Mouse (Mus musculus) midbrain, embryonic 14.5 days (tissue): ENCODE results near the gene Trh. TPM values are rescaled to one million over a fixed set of nuclear protein-coding genes. Genes with fewer than 3 reads are reported as not detected.

ENCODE experiments used
- ATAC-seq: fragments of 200-750 bp; cut with Nextera tagmentation; 2 replicates; pipeline ENCODE4 v1.8.0; 2017; ENCODE audit warnings: moderate number of reproducible peaks, moderate library complexity; ENCODE audit not compliant: low FRiP score, low TSS enrichment
- DNase-seq: peaks from one replicate; pipeline ENCODE4 v3.0.0-alpha.2; 2015
- H3K27ac ChIP-seq: fragments of 300-500 bp; sonication (generic); replicated peaks from 2 replicates; pipeline ENCODE4 v1.5.1; 2014; ENCODE audit warnings: mild to moderate bottlenecking, low read depth, low read length, moderate library complexity
- H3K27me3 ChIP-seq: fragments of 300-500 bp; sonication (generic); 2 replicates; pipeline ENCODE4 v1.6.1; 2014; ENCODE audit warnings: low read length, control low read depth, mixed read lengths; ENCODE audit not compliant: control insufficient read depth, insufficient read depth
- H3K36me3 ChIP-seq: fragments of 300-500 bp; sonication (generic); 2 replicates; pipeline ENCODE4 v1.6.1; 2014; ENCODE audit warnings: low read length, control low read depth; ENCODE audit not compliant: control insufficient read depth, insufficient read depth
- H3K4me1 ChIP-seq: fragments of 300-500 bp; sonication (generic); 2 replicates; pipeline ENCODE4 v1.6.1; 2014; ENCODE audit warnings: mild to moderate bottlenecking, antibody characterized with exemption, low read length, control low read depth; ENCODE audit not compliant: control insufficient read depth, insufficient read depth
- H3K4me2 ChIP-seq: fragments of 300-500 bp; sonication (generic); 2 replicates; pipeline ENCODE4 v1.6.1; 2014; ENCODE audit warnings: mild to moderate bottlenecking, low read length, moderate library complexity
- H3K4me3 ChIP-seq: fragments of 300-500 bp; sonication (generic); replicated peaks from 2 replicates; pipeline ENCODE4 v1.5.1; 2014; ENCODE audit warnings: low read depth, low read length
- H3K9ac ChIP-seq: fragments of 300-500 bp; sonication (generic); replicated peaks from 2 replicates; pipeline ENCODE4 v1.6.1; 2014; ENCODE audit warnings: mild to moderate bottlenecking, low read length, moderate library complexity
- H3K9me3 ChIP-seq: fragments of 300-500 bp; sonication (generic); 2 replicates; pipeline ENCODE4 v1.6.1; 2016; ENCODE audit warnings: low read length, control low read depth, mixed read lengths; ENCODE audit not compliant: control insufficient read depth
- WGBS: fragments of 180-500 bp; shearing (Covaris S2); extraction: QIAGEN DNeasy Blood & Tissue Kit; methylation state at CpG from one replicate; pipeline ENCODE4 v1.1.7; 2014; 5-methylcytosine and 5-hydroxymethylcytosine counted together
- polyA plus RNA-seq: library from polyadenylated mRNA; unstranded; fragments of >200 nt; fragmentation: Nextera tagmentation; extraction: Ambion mirVana; gene quantifications from 2 replicates; pipeline ENCODE4 v1.2.1, GENCODE M21; 2014

The Trh gene
- polyA plus RNA-seq, 1 experiment from 2014 or later: 0.55 TPM

- H3K4me1 ChIP-seq: peaks cover 11% of the 10 kb centered on the region
- H3K27ac ChIP-seq: peak overlapping the region; percentile 91
- ATAC-seq (peak; percentile 86), DNase-seq (no peak)
- peak overlapping the region; percentile 87 for H3K9ac ChIP-seq
- peak overlapping the region; percentile 85 for H3K4me3 ChIP-seq
- H3K36me3 ChIP-seq: peaks cover 11% of the 10 kb centered on the region
- under 1% methylated on average over 48 of the region's 48 CpGs for WGBS
- H3K4me2 ChIP-seq: peak overlapping the region; percentile 94
- H3K9me3 ChIP-seq: no peaks in the 10 kb centered on the region
- no peaks in the 10 kb centered on the region for H3K27me3 ChIP-seq
Observed at GRCm38 (mm10) chr6:92214055-92214772, 30.2 kb downstream of the Trh start.

GRCm38 (mm10) chr6:92199414-92199813 is 45.0 kb downstream of the Trh start:
- Histone ChIP-seq H3K4me3 (no peak overlapping the region), H3K4me2 (no peak overlapping the region), H3K36me3 (peaks cover 81% of the 10 kb centered on the region), H3K27me3 (no peaks in the 10 kb centered on the region), H3K9me3 (no peaks in the 10 kb centered on the region), H3K4me1 (no peaks in the 10 kb centered on the region), H3K9ac (no peak overlapping the region), H3K27ac (no peak overlapping the region)
- WGBS: 96% methylated on average over 8 of the region's 8 CpGs
- ATAC-seq (no peak), DNase-seq (no peak)

Other genes starting within 250 kb of the Trh start
- gene Nr2c2, start 153.3 kb downstream of the Trh start, polyA plus RNA-seq: 30.1 and 35.0 TPM in 2 replicates
- 53.0 and 60.4 TPM in 2 replicates for gene Mrps25, start 60.6 kb downstream of the Trh start, polyA plus RNA-seq
- 18.4 and 28.5 TPM in 2 replicates for gene Rbsn, start 29.7 kb downstream of the Trh start, polyA plus RNA-seq